Mouse (Mus musculus) C2C12 (cell line): ENCODE measurements around the gene Nuak1.

Experiments used
- CEBPB ChIP-seq: IDR thresholded peaks from one replicate; pipeline ENCODE4 v1.6.1; 2011; ENCODE audit warnings: low read depth, mild to moderate bottlenecking, control low read depth, moderate library complexity
- CTCF ChIP-seq: IDR thresholded peaks from one replicate; pipeline ENCODE4 v1.5.1; 2011; ENCODE audit not compliant: control insufficient read depth, insufficient read depth, insufficient read length

DNA sequence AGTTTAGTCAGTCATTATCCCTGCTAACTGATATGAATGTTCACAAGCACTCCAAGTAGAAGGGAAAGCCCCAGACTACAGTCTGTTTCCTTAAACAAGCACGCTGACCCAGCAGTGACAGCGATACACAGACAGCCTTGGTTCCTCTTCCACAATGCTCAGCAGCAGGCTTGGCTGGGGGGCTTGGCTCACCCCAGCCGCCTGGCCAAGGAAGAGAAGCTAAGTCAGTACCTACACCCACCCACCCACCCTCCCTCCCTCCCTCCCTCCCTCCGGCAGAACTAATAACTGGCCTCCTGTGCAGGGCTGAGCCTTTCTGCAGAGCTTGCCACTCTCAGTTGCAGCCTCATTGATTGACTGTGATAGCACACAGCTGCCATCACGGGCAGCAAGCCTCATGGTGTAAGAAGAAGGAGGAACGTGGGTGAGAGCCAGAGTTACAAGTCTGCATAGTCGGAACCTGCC, 38.5 kb downstream of the Nuak1 start:
- TF ChIP-seq CTCF (no peak), CEBPB (no peak)
